Mouse (Mus musculus): ENCODE measurements around the gene Olfr630. TPM values are rescaled to one million over a fixed set of nuclear protein-coding genes. Genes with fewer than 3 reads are reported as not detected.
"Not testable (repeated sequence)": the region's sequence is repeated elsewhere in the genome, so short reads cannot be mapped to it uniquely, and the experiment has no call there.

Olfr630 gene
- not detected in 2 replicates for polyA plus RNA-seq (2014; fragmentation: Nextera tagmentation; extraction: Ambion mirVana)

DNA sequence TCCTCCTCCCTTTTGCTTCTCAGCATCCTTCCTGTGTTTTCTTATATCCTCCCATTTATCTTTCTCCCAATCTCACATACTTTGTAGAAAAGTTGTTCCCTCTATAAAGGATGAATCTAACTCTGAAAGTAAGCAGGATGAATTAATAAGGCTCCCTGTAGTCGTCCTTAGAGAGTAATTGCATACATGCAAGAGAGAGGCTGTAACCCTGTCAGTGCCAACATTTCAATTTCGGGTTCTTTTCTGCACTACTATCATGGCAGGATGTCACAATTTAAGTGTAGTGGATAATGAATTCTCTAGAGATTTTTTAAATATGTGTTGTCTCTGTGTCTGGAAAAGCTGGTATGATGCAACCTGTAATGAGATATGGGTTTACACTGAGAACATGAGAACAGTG, at the start of gene Olfr630:
Gene Olfr630, minus strand, starts transcription at position 101 of the 400 bp plus-strand sequence.
- H3K9me3 ChIP-seq (ENCODE audit: control insufficient read depth, low read length), result no peaks in the 10 kb centered on the region
- no peaks in the 10 kb centered on the region for H3K36me3 ChIP-seq (ENCODE audit: control insufficient read depth, insufficient read depth, low read length)
- no peak within 1 kb of the TSS for H3K4me2 ChIP-seq (ENCODE audit: low read length)
- H3K27ac ChIP-seq (replicated peaks in 1 of 2; ENCODE audit: control insufficient read depth in 1 of 2, insufficient read depth in 1 of 2, low read depth in 2 of 2, low read length in 2 of 2), result no peak within 1 kb of the TSS
- no peak within 1 kb of the TSS for H3K9ac ChIP-seq (ENCODE audit: low read length)
- no peak for ATAC-seq (ENCODE audit: insufficient number of reproducible peaks, insufficient read depth, low FRiP score, low read depth)
- no peaks in the 10 kb centered on the region for H3K4me1 ChIP-seq (ENCODE audit: control insufficient read depth in 2 of 2, insufficient read depth in 2 of 2, low read length in 2 of 2)
- H3K4me3 ChIP-seq (ENCODE audit: control insufficient read depth in 1 of 2, insufficient read depth in 1 of 2, low read depth in 1 of 2, low read length in 2 of 2), result no peak within 1 kb of the TSS
- 34% methylated on average over 2 of the region's 2 CpGs for WGBS
- no peaks in the 10 kb centered on the region for H3K27me3 ChIP-seq (ENCODE audit: control insufficient read depth, insufficient read depth, low read length)

GRCm38 (mm10) chr7:103806856-103807255, 49.7 kb upstream of the Olfr630 start:
- no peak for ATAC-seq (ENCODE audit: insufficient number of reproducible peaks, insufficient read depth, low FRiP score, low read depth)
- H3K27ac ChIP-seq (replicated peaks in 1 of 2; ENCODE audit: control insufficient read depth in 1 of 2, insufficient read depth in 1 of 2, low read depth in 2 of 2, low read length in 2 of 2), result no peak overlapping the region
- 68% methylated on average over 1 of the region's 1 CpGs for WGBS

GRCm38 (mm10) chr7:103792669-103793388, 35.7 kb upstream of the Olfr630 start:
- ATAC-seq (ENCODE audit: insufficient number of reproducible peaks, insufficient read depth, low FRiP score, low read depth), result no peak
- 15% methylated on average over 4 of the region's 4 CpGs for WGBS
- Histone ChIP-seq H3K36me3 (ENCODE audit: control insufficient read depth, insufficient read depth, low read length) (no peaks in the 10 kb centered on the region), H3K27me3 (ENCODE audit: control insufficient read depth, insufficient read depth, low read length) (no peaks in the 10 kb centered on the region), H3K9me3 (ENCODE audit: control insufficient read depth, low read length) (no peaks in the 10 kb centered on the region), H3K4me1 (ENCODE audit: control insufficient read depth in 2 of 2, insufficient read depth in 2 of 2, low read length in 2 of 2) (no peaks in the 10 kb centered on the region), H3K27ac (replicated peaks in 1 of 2; ENCODE audit: control insufficient read depth in 1 of 2, insufficient read depth in 1 of 2, low read depth in 2 of 2, low read length in 2 of 2) (no peak overlapping the region), H3K4me3 (ENCODE audit: control insufficient read depth in 1 of 2, insufficient read depth in 1 of 2, low read depth in 1 of 2, low read length in 2 of 2) (no peak overlapping the region), H3K9ac (ENCODE audit: low read length) (no peak overlapping the region), H3K4me2 (ENCODE audit: low read length) (no peak overlapping the region)

More at GRCm38 (mm10) chr7:103806856-103807255, 49.7 kb upstream of the Olfr630 start:
- Histone ChIP-seq H3K27me3 (ENCODE audit: control insufficient read depth, insufficient read depth, low read length) (no peaks in the 10 kb centered on the region), H3K9ac (ENCODE audit: low read length) (no peak overlapping the region), H3K9me3 (ENCODE audit: control insufficient read depth, low read length) (no peaks in the 10 kb centered on the region), H3K4me2 (ENCODE audit: low read length) (no peak overlapping the region), H3K4me3 (ENCODE audit: control insufficient read depth in 1 of 2, insufficient read depth in 1 of 2, low read depth in 1 of 2, low read length in 2 of 2) (no peak overlapping the region), H3K4me1 (ENCODE audit: control insufficient read depth in 2 of 2, insufficient read depth in 2 of 2, low read length in 2 of 2) (no peaks in the 10 kb centered on the region), H3K36me3 (ENCODE audit: control insufficient read depth, insufficient read depth, low read length) (no peaks in the 10 kb centered on the region)

DNA sequence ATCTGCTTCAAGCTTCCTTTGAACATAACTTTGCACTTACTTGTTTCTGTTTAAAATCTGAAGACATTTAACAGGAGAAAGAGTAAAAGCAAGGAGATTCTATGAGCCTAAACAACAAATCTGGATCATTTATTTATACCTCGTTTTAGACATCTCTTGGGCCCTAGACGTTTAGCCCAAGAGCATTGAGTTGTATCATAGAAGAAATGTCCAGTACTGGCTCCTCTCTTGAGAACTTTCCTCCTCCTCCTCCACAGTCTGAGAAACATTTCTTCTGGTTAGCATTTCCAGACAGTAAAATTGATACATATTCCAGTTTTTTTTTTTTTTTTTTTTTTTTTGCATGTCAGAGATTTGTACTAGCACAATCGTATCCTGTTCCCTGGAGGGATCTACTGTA, 34.6 kb upstream of the Olfr630 start, which contains the start of gene Olfr67:
Gene Olfr67, minus strand, starts transcription at position 101 of the 400 bp plus-strand sequence.
- no peaks in the 10 kb centered on the region for H3K4me1 ChIP-seq (ENCODE audit: control insufficient read depth in 2 of 2, insufficient read depth in 2 of 2, low read length in 2 of 2)
- no peaks in the 10 kb centered on the region for H3K36me3 ChIP-seq (ENCODE audit: control insufficient read depth, insufficient read depth, low read length)
- no peak within 1 kb of the TSS for H3K9ac ChIP-seq (ENCODE audit: low read length)
- H3K27me3 ChIP-seq (ENCODE audit: control insufficient read depth, insufficient read depth, low read length), result no peaks in the 10 kb centered on the region
- no peak for ATAC-seq (ENCODE audit: insufficient number of reproducible peaks, insufficient read depth, low FRiP score, low read depth)
- H3K4me2 ChIP-seq (ENCODE audit: low read length), result no peak within 1 kb of the TSS
- no peak within 1 kb of the TSS for H3K4me3 ChIP-seq (ENCODE audit: control insufficient read depth in 1 of 2, insufficient read depth in 1 of 2, low read depth in 1 of 2, low read length in 2 of 2)
- H3K9me3 ChIP-seq (ENCODE audit: control insufficient read depth, low read length), result no peaks in the 10 kb centered on the region
- H3K27ac ChIP-seq (replicated peaks in 1 of 2; ENCODE audit: control insufficient read depth in 1 of 2, insufficient read depth in 1 of 2, low read depth in 2 of 2, low read length in 2 of 2), result no peak within 1 kb of the TSS
- WGBS, result 76% methylated on average over 3 of the region's 3 CpGs

GRCm38 (mm10) chr7:103779598-103779997, 22.5 kb upstream of the Olfr630 start, which contains the start of gene Olfr68:
Gene Olfr68, minus strand, starts transcription at chr7:103779698.
- no peak for ATAC-seq (ENCODE audit: insufficient number of reproducible peaks, insufficient read depth, low FRiP score, low read depth)
- no peaks in the 10 kb centered on the region for H3K4me1 ChIP-seq (ENCODE audit: control insufficient read depth in 2 of 2, insufficient read depth in 2 of 2, low read length in 2 of 2)
- no peak within 1 kb of the TSS for H3K4me3 ChIP-seq (ENCODE audit: control insufficient read depth in 1 of 2, insufficient read depth in 1 of 2, low read depth in 1 of 2, low read length in 2 of 2)
- WGBS, result 71% methylated on average over 3 of the region's 3 CpGs
- no peaks in the 10 kb centered on the region for H3K27me3 ChIP-seq (ENCODE audit: control insufficient read depth, insufficient read depth, low read length)
- H3K9me3 ChIP-seq (ENCODE audit: control insufficient read depth, low read length), result no peaks in the 10 kb centered on the region
- no peaks in the 10 kb centered on the region for H3K36me3 ChIP-seq (ENCODE audit: control insufficient read depth, insufficient read depth, low read length)
- H3K27ac ChIP-seq (replicated peaks in 1 of 2; ENCODE audit: control insufficient read depth in 1 of 2, insufficient read depth in 1 of 2, low read depth in 2 of 2, low read length in 2 of 2), result no peak within 1 kb of the TSS
- H3K9ac ChIP-seq (ENCODE audit: low read length), result no peak within 1 kb of the TSS
- no peak within 1 kb of the TSS for H3K4me2 ChIP-seq (ENCODE audit: low read length)

DNA sequence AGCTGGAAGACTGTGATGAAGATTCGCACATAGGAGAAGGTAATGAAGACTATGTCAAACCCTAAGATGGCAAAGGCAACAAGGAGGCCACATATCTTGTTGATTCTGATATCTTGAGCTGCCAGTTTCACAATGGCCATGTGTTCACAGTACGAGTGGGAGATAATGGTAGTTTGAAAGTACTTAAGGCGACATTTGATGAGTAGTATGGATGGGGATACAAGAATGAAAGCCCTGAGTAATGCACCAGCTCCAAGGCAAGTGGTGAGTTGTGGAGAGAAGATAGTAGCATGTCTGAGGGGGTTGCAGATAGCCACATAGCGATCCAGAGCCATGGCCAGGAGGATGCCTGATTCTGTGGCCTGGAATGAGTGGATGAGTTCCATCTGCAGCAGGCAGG, 20.5 kb upstream of the Olfr630 start:
- 49% methylated on average over 3 of the region's 4 CpGs for WGBS
- not testable (repeated sequence) for ATAC-seq (ENCODE audit: insufficient number of reproducible peaks, insufficient read depth, low FRiP score, low read depth)

DNA sequence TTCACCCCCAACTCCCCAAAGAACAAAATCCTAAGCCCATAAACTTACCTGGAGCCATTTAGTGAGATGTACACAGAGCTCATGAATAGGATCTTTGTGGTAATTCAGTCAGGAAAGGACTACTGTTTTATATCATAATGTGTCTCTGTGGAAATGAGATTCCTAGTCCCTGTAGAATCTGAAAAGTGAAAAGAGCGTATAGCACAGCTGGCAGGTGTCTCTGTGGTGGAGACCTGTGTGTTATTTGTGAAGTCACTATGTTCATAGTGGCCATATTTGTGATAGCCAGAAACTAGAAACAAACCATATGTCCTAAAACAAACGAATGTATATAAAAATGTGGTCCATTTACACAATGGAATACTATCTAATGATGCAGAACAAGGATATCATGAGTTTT, 14.4 kb upstream of the Olfr630 start, which contains the start of gene Olfr69:
Gene Olfr69, minus strand, starts transcription at position 101 of the 400 bp plus-strand sequence.
- no peaks in the 10 kb centered on the region for H3K9me3 ChIP-seq (ENCODE audit: control insufficient read depth, low read length)
- no peak for ATAC-seq (ENCODE audit: insufficient number of reproducible peaks, insufficient read depth, low FRiP score, low read depth)
- WGBS, result 73% methylated on average over 2 of the region's 2 CpGs
- H3K9ac ChIP-seq (ENCODE audit: low read length), result no peak within 1 kb of the TSS
- H3K27me3 ChIP-seq (ENCODE audit: control insufficient read depth, insufficient read depth, low read length), result no peaks in the 10 kb centered on the region
- no peaks in the 10 kb centered on the region for H3K4me1 ChIP-seq (ENCODE audit: control insufficient read depth in 2 of 2, insufficient read depth in 2 of 2, low read length in 2 of 2)
- H3K27ac ChIP-seq (replicated peaks in 1 of 2; ENCODE audit: control insufficient read depth in 1 of 2, insufficient read depth in 1 of 2, low read depth in 2 of 2, low read length in 2 of 2), result no peak within 1 kb of the TSS
- no peak within 1 kb of the TSS for H3K4me3 ChIP-seq (ENCODE audit: control insufficient read depth in 1 of 2, insufficient read depth in 1 of 2, low read depth in 1 of 2, low read length in 2 of 2)
- H3K36me3 ChIP-seq (ENCODE audit: control insufficient read depth, insufficient read depth, low read length), result no peaks in the 10 kb centered on the region
- H3K4me2 ChIP-seq (ENCODE audit: low read length), result no peak within 1 kb of the TSS

More for the DNA sequence above, 20.5 kb upstream of the Olfr630 start:
- not testable (repeated sequence) for H3K4me3 ChIP-seq (ENCODE audit: control insufficient read depth in 1 of 2, insufficient read depth in 1 of 2, low read depth in 1 of 2, low read length in 2 of 2); H3K27me3 ChIP-seq (ENCODE audit: control insufficient read depth, insufficient read depth, low read length); H3K9ac ChIP-seq (ENCODE audit: low read length); H3K36me3 ChIP-seq (ENCODE audit: control insufficient read depth, insufficient read depth, low read length); H3K4me2 ChIP-seq (ENCODE audit: low read length); H3K4me1 ChIP-seq (ENCODE audit: control insufficient read depth in 2 of 2, insufficient read depth in 2 of 2, low read length in 2 of 2); H3K9me3 ChIP-seq (ENCODE audit: control insufficient read depth, low read length); H3K27ac ChIP-seq (replicated peaks in 1 of 2; ENCODE audit: control insufficient read depth in 1 of 2, insufficient read depth in 1 of 2, low read depth in 2 of 2, low read length in 2 of 2)

All from heart, embryonic 14.5 days (tissue).